Mouse (Mus musculus) liver, postnatal 0 days (tissue): ENCODE measurements at regions not wholly inside any gene's neighbourhood (a gene's known extent, or its start where the extent isn't known, plus 50 kb on each side); places are given as distances from the start of the nearest gene placed in this dataset.

Experiments used
- CTCF ChIP-seq: sonication (generic); IDR thresholded peaks from 2 replicates; pipeline ENCODE4 v1.5.1; 2016; ENCODE audit warnings: antibody characterized with exemption, low read depth
- EP300 ChIP-seq: IDR thresholded peaks from 2 replicates; pipeline ENCODE4 v1.6.1; 2016; ENCODE audit warnings: antibody characterized with exemption, low read depth, mild to moderate bottlenecking

- TF ChIP-seq CTCF = no peak
- TF ChIP-seq EP300 = no peak
Observed at GRCm38 (mm10) chr12:25293470-25294178, 196.7 kb upstream of the Id2 start.
